Mouse (Mus musculus) embryonic facial prominence, embryonic 13.5 days (tissue): Measurements from ENCODE around the gene Vstm2b. TPM values are rescaled to one million over a fixed set of nuclear protein-coding genes. Genes with fewer than 3 reads are reported as not detected.

Experiments
- ATAC-seq: fragments of 200-750 bp; cut with Nextera tagmentation; 2 replicates; pipeline ENCODE4 v1.8.0; 2017; ENCODE audit warnings: low read depth; ENCODE audit not compliant: insufficient number of reproducible peaks, insufficient read depth, low FRiP score, low TSS enrichment
- H3K27ac ChIP-seq: fragments of 300-500 bp; sonication (generic); 2 replicates; pipeline ENCODE4 v1.5.1; 2015; ENCODE audit warnings: moderate library complexity, mild to moderate bottlenecking, inconsistent platforms
- H3K27me3 ChIP-seq: fragments of 300-500 bp; sonication (generic); 2 replicates; pipeline ENCODE4 v1.6.1; 2015; ENCODE audit warnings: mild to moderate bottlenecking, inconsistent platforms
- H3K36me3 ChIP-seq: fragments of 300-500 bp; sonication (generic); 2 replicates; pipeline ENCODE4 v1.6.1; 2015; ENCODE audit warnings: mild to moderate bottlenecking, inconsistent platforms
- H3K4me1 ChIP-seq: fragments of 300-500 bp; sonication (generic); 2 replicates; pipeline ENCODE4 v1.6.1; 2015; ENCODE audit warnings: inconsistent platforms
- H3K4me2 ChIP-seq: fragments of 300-500 bp; sonication (generic); 2 replicates; pipeline ENCODE4 v1.6.1; 2015; ENCODE audit warnings: moderate library complexity, mild to moderate bottlenecking, inconsistent platforms
- H3K4me3 ChIP-seq: fragments of 300-500 bp; sonication (generic); 2 replicates; pipeline ENCODE4 v1.5.1; 2015; ENCODE audit warnings: mild to moderate bottlenecking, inconsistent platforms
- H3K9ac ChIP-seq: fragments of 300-500 bp; sonication (generic); 2 replicates; pipeline ENCODE4 v1.6.1; 2015; ENCODE audit warnings: mild to moderate bottlenecking, inconsistent platforms
- H3K9me3 ChIP-seq: fragments of 300-500 bp; sonication (generic); 2 replicates; pipeline ENCODE4 v1.6.1; 2016; ENCODE audit warnings: inconsistent platforms
- WGBS: fragments of 180-500 bp; shearing (Covaris S2); methylation state at CpG from one replicate; pipeline ENCODE4 v1.1.7; 2015; ENCODE audit warnings: mixed read lengths; 5-methylcytosine and 5-hydroxymethylcytosine counted together
- polyA plus RNA-seq: library from polyadenylated mRNA; unstranded; fragments of >200 nt; fragmentation: Nextera tagmentation; extraction: Ambion mirVana; gene quantifications from 2 replicates; pipeline ENCODE4 v1.2.1, GENCODE M21; 2015

Vstm2b gene
- polyA plus RNA-seq, 1 experiment from 2014 or later: 11.0 TPM

- Histone ChIP-seq H3K27ac (no peak overlapping the region), H3K4me1 (peaks cover 10% of the 10 kb centered on the region; the same call in 1 of the 2 replicates), H3K36me3 (no peaks in the 10 kb centered on the region), H3K27me3 (peaks cover 25% of the 10 kb centered on the region), H3K9me3 (no peaks in the 10 kb centered on the region), H3K4me3 (no peak overlapping the region), H3K4me2 (no peak overlapping the region), H3K9ac (no peak overlapping the region)
- no peak for ATAC-seq
- 61% methylated on average over 1 of the region's 1 CpGs for WGBS
These were observed 8.4 kb downstream of the Vstm2b start for GRCm38 (mm10) chr7:40906484-40906883.

GRCm38 (mm10) chr7:40916761-40917160, 18.6 kb downstream of the Vstm2b start:
- no peaks in the 10 kb centered on the region for H3K4me1 ChIP-seq
- no peak overlapping the region for H3K27ac ChIP-seq
- H3K27me3 ChIP-seq: no peaks in the 10 kb centered on the region
- no peak overlapping the region for H3K4me2 ChIP-seq
- H3K4me3 ChIP-seq: no peak overlapping the region
- H3K9ac ChIP-seq: no peak overlapping the region
- ATAC-seq: no peak
- H3K9me3 ChIP-seq: no peaks in the 10 kb centered on the region
- WGBS: 81% methylated on average over 3 of the region's 3 CpGs
- no peaks in the 10 kb centered on the region for H3K36me3 ChIP-seq

GRCm38 (mm10) chr7:40920118-40920517, 22.0 kb downstream of the Vstm2b start:
- H3K4me2 ChIP-seq: no peak overlapping the region
- no peak for ATAC-seq
- H3K9me3 ChIP-seq: no peaks in the 10 kb centered on the region
- no peak overlapping the region for H3K9ac ChIP-seq
- no peaks in the 10 kb centered on the region for H3K27me3 ChIP-seq
- no peak overlapping the region for H3K4me3 ChIP-seq
- H3K36me3 ChIP-seq: no peaks in the 10 kb centered on the region
- H3K4me1 ChIP-seq: no peaks in the 10 kb centered on the region
- 83% methylated on average over 2 of the region's 2 CpGs for WGBS
- H3K27ac ChIP-seq: no peak overlapping the region

GRCm38 (mm10) chr7:40921281-40921680, 23.2 kb downstream of the Vstm2b start:
- Histone ChIP-seq H3K4me2 (no peak overlapping the region), H3K36me3 (no peaks in the 10 kb centered on the region), H3K4me1 (no peaks in the 10 kb centered on the region), H3K9ac (no peak overlapping the region), H3K9me3 (no peaks in the 10 kb centered on the region), H3K4me3 (no peak overlapping the region), H3K27ac (no peak overlapping the region; the same call in 1 of the 2 replicates), H3K27me3 (no peaks in the 10 kb centered on the region)
- no peak for ATAC-seq
- WGBS: 88% methylated on average over 6 of the region's 6 CpGs

- no peak for ATAC-seq
- 84% methylated on average over 4 of the region's 4 CpGs for WGBS
These were observed 24.7 kb downstream of the Vstm2b start for GRCm38 (mm10) chr7:40922871-40923270.

DNA sequence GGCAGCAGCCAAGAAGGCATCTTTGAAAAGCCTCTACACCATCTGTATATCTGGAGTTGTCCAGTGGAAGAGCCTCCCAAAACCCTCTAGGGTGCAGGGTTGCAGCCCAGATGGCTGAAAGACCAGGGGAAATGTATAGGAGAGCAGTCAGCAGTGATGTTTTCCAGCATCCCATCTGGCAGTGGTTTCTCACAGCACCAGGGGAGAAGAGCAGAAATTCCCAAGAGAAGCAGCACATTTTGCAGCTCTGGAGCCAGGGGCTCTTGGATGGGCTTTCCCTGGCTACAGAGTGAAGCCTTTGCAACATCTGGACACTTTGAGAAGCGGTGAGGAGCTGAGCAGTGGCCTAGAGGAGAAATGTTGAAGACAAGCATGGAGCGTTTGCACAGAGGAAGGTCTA, 30.3 kb downstream of the Vstm2b start:
- H3K9ac ChIP-seq: no peak overlapping the region
- no peak overlapping the region for H3K4me3 ChIP-seq
- no peaks in the 10 kb centered on the region for H3K9me3 ChIP-seq
- H3K4me2 ChIP-seq: no peak overlapping the region
- WGBS: 81% methylated on average over 2 of the region's 2 CpGs
- no peak for ATAC-seq
- no peaks in the 10 kb centered on the region for H3K27me3 ChIP-seq
- no peaks in the 10 kb centered on the region for H3K4me1 ChIP-seq
- H3K36me3 ChIP-seq: no peaks in the 10 kb centered on the region
- no peak overlapping the region for H3K27ac ChIP-seq

More at GRCm38 (mm10) chr7:40922871-40923270, 24.7 kb downstream of the Vstm2b start:
- H3K9me3 ChIP-seq: no peaks in the 10 kb centered on the region
- H3K9ac ChIP-seq: no peak overlapping the region
- no peaks in the 10 kb centered on the region for H3K4me1 ChIP-seq
- no peak overlapping the region for H3K27ac ChIP-seq
- no peak overlapping the region for H3K4me2 ChIP-seq
- H3K36me3 ChIP-seq: no peaks in the 10 kb centered on the region
- H3K4me3 ChIP-seq: no peak overlapping the region
- no peaks in the 10 kb centered on the region for H3K27me3 ChIP-seq

DNA sequence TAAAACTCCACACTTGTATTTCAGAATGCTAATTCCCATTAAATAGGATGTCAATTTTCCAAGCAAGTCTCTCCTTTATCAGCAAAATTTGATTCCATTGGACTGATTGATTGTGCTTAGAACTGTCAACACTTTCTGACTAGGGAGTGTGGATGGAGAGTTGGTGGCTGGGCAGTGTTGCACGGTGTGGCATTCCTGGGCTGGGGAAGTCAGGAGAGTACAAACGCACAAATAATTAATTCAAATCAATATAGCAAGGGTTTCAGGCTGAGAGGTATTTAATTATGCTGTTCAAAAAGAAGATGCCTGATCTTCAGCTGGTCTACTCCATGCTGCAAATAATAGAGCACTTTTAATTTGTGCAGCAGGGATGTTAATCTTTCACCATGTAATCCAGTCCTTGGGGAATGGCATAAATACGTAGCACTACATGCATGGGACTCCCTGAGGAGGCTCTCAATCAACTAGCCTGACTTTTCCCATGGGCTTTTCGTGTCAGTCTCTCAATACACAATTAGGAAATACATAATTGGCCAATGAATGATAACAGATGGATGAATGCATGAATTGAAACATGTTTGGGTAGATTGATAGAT, 38.6 kb downstream of the Vstm2b start:
- Histone ChIP-seq H3K4me2 (no peak overlapping the region), H3K4me3 (no peak overlapping the region), H3K4me1 (no peaks in the 10 kb centered on the region), H3K36me3 (no peaks in the 10 kb centered on the region), H3K9ac (no peak overlapping the region), H3K9me3 (no peaks in the 10 kb centered on the region), H3K27me3 (no peaks in the 10 kb centered on the region), H3K27ac (no peak overlapping the region)
- WGBS: 72% methylated on average over 4 of the region's 4 CpGs
- ATAC-seq: no peak

DNA sequence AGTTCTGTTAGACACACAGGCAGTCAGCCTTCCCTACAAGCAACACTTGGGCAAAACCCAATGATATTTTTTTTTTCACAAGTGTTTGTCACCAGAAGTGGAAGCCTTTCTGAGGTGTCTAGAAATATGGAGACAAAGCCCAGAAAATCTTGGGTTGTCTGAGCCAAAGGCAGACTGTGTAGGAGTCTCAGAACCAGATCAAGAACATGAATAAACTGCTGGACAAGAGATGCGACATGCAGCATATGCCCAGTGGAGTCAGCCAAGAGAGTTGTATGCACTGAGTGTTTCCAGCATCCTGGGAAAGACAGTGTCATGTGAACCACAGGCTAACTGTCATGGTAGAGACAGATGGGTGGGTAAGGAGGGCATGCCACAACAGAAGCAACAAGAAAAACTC, 41.2 kb downstream of the Vstm2b start:
- Histone ChIP-seq H3K4me2 (no peak overlapping the region), H3K9ac (no peak overlapping the region), H3K27me3 (no peaks in the 10 kb centered on the region), H3K4me1 (no peaks in the 10 kb centered on the region), H3K9me3 (no peaks in the 10 kb centered on the region), H3K27ac (no peak overlapping the region), H3K36me3 (no peaks in the 10 kb centered on the region), H3K4me3 (no peak overlapping the region)
- 82% methylated on average over 1 of the region's 1 CpGs for WGBS
- no peak for ATAC-seq

- Histone ChIP-seq H3K9ac (no peak overlapping the region), H3K36me3 (no peaks in the 10 kb centered on the region), H3K9me3 (no peaks in the 10 kb centered on the region), H3K4me2 (no peak overlapping the region), H3K27me3 (no peaks in the 10 kb centered on the region), H3K4me3 (no peak overlapping the region), H3K27ac (no peak overlapping the region), H3K4me1 (no peaks in the 10 kb centered on the region)
- WGBS: 51% methylated on average over 3 of the region's 3 CpGs
- ATAC-seq: no peak
These were observed 44.3 kb downstream of the Vstm2b start for GRCm38 (mm10) chr7:40942233-40942935.

Other genes starting within 250 kb of the Vstm2b start
- not detected in 2 replicates for gene 4930433I11Rik, start 89.2 kb downstream of the Vstm2b start, polyA plus RNA-seq
- gene Gm4884, start 134.4 kb downstream of the Vstm2b start, polyA plus RNA-seq: not detected in 2 replicates